Mouse (Mus musculus) thymus, postnatal 14 days (tissue): ENCODE data around the gene Sh3gl3.

Experiments
- DNase-seq: peaks from one replicate; pipeline ENCODE4 v3.0.0; 2021

Gene Sh3gl3

GRCm38 (mm10) chr7:82236152-82236898, 62.7 kb downstream of the Sh3gl3 start:
- no peak for DNase-seq

GRCm38 (mm10) chr7:82236899-82237162, 63.2 kb downstream of the Sh3gl3 start:
- no peak for DNase-seq

- peak; percentile 63 for DNase-seq
These were observed 67.0 kb downstream of the Sh3gl3 start for GRCm38 (mm10) chr7:82240424-82241240.

- DNase-seq = no peak
These were observed 71.1 kb downstream of the Sh3gl3 start for GRCm38 (mm10) chr7:82244701-82245100.

GRCm38 (mm10) chr7:82248953-82249695, 75.5 kb downstream of the Sh3gl3 start:
- DNase-seq = no peak

- DNase-seq = no peak
These were observed 79.7 kb downstream of the Sh3gl3 start for GRCm38 (mm10) chr7:82253309-82253708.

- DNase-seq = no peak
These were observed 83.3 kb downstream of the Sh3gl3 start for GRCm38 (mm10) chr7:82256936-82257335.

GRCm38 (mm10) chr7:82257530-82257929, 83.9 kb downstream of the Sh3gl3 start:
- no peak for DNase-seq

GRCm38 (mm10) chr7:82260210-82260609, 86.6 kb downstream of the Sh3gl3 start:
- DNase-seq = peak; percentile 75

GRCm38 (mm10) chr7:82263141-82263540, 89.5 kb downstream of the Sh3gl3 start:
- DNase-seq = peak; percentile 79

- DNase-seq = no peak
These were observed 90.5 kb downstream of the Sh3gl3 start for GRCm38 (mm10) chr7:82264119-82264518.

- DNase-seq = no peak
These were observed 91.7 kb downstream of the Sh3gl3 start for GRCm38 (mm10) chr7:82265365-82265764.

- no peak for DNase-seq
These were observed 96.3 kb downstream of the Sh3gl3 start for GRCm38 (mm10) chr7:82269948-82270347.

GRCm38 (mm10) chr7:82271742-82272141, 98.1 kb downstream of the Sh3gl3 start:
- no peak for DNase-seq

- peak; percentile 52 for DNase-seq
These were observed 99.2 kb downstream of the Sh3gl3 start for GRCm38 (mm10) chr7:82272875-82273274.

GRCm38 (mm10) chr7:82274011-82274709, 100.5 kb downstream of the Sh3gl3 start:
- DNase-seq = peak; percentile 61

- no peak for DNase-seq
These were observed 101.3 kb downstream of the Sh3gl3 start for GRCm38 (mm10) chr7:82274975-82275374.

GRCm38 (mm10) chr7:82275529-82276204, 102.0 kb downstream of the Sh3gl3 start:
- DNase-seq = no peak

GRCm38 (mm10) chr7:82282011-82282410, 108.4 kb downstream of the Sh3gl3 start:
- no peak for DNase-seq

- no peak for DNase-seq
These were observed 108.8 kb downstream of the Sh3gl3 start for GRCm38 (mm10) chr7:82282464-82282863.

GRCm38 (mm10) chr7:82287242-82287641, 113.6 kb downstream of the Sh3gl3 start:
- peak; percentile 11 for DNase-seq

GRCm38 (mm10) chr7:82293441-82293840, 119.8 kb downstream of the Sh3gl3 start:
- no peak for DNase-seq
